Mouse (Mus musculus): Measurements from ENCODE around the gene Mamdc4.

GRCm38 (mm10) chr2:25602526-25602925 is 27.9 kb upstream of the Mamdc4 start:
- TF ChIP-seq CTCF (IDR thresholded peaks at IDR 0.05; ENCODE audit: low read depth, low read length) (no peak), POLR2A (IDR thresholded peaks at IDR 0.05; ENCODE audit: borderline replicate concordance, low read depth, low read length) (no peak)

Measured in bone marrow macrophage, adult 2 months (primary cell).